Mouse (Mus musculus): ENCODE measurements around the gene Rsph4a.

DNA sequence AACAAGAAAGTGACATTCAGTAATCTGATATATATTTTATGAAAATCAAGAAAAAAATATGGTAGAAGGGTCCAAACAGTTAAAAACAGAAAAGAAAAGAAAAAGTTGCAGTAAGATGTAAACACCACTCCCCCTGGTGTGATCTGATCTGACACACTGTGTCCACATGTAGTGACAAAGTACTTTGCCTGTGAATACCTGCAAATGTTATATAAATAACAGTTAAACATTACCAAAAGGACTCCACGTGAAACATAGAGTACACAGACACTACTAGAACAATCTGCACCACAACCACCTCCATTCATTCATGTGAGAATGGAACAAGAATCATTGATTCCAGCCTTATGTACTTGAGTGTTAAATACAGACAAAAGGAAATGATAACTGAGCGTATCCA is 38.9 kb upstream of the Rsph4a start:
- TF ChIP-seq CTCF (IDR thresholded peaks at IDR 0.05; ENCODE audit: low read depth) (no peak), EP300 (IDR thresholded peaks at IDR 0.05; ENCODE audit: low read depth) (no peak)

Measured in liver, embryonic 14.5 days (tissue).